Mouse (Mus musculus): Measurements from ENCODE around the gene Hamp. TPM values are rescaled to one million over a fixed set of nuclear protein-coding genes. Genes with fewer than 3 reads are reported as not detected.

The Hamp gene
- 0.73 and 1.2 TPM in 2 replicates for polyA plus RNA-seq (2012; rRNA removed)

DNA sequence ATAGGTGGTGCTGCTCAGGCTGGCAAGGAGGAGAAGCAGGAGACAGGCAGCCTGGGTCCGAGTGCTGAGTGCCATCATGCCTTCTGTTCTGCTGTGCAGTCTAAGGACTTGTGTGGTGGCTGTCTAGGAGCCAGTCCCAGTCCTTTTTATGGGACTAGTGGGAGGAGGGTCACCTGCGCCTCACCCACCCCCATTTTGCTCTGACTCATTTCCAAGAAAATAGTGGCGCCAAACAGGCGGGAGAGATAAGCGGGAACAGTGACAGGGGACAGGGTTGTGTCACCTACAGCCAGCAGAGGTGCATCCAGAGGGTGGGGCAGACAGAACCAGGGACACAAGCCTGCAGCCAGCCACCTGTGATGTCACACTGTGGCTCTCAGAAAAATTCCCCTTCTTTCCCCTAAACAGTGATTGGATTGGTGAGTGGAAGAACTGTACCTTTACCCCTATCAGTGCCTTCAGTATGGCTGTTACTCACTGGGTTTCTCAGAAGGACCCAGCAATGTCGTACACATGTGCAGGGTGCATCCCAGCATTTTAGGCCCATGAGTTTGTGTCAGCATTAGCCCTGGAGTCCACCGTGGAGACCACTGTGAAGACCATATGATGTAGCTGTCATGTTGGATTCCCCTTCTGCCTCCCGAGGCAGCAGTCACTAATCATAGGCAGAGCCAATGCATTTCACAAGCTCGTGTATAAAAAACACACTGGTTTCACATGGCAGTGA, at the start of gene Hamp:
Gene Hamp, minus strand, starts transcription at position 124 of the 727 bp plus-strand sequence.

GRCm38 (mm10) chr7:30973501-30974289, 29.9 kb upstream of the Hamp start, which contains the start of gene Fam187b:
Gene Fam187b (plus strand): TSS chr7:30973790.

DNA sequence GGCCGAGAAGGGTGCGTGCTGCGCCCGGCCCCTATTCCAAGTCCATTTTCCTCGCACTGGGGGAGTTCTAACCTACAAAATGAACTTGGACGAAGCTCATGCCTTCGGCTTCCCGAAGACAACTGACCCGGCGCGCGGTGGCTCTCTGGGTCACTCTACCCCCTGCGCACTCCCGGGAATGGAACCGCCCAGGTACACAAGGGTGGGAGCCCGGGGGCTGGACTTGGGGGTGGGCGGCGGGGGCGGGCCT, 29.3 kb upstream of the Hamp start, which contains the start of gene Lsr:
Gene Lsr, minus strand, starts transcription at position 214 of the 250 bp plus-strand sequence.

GRCm38 (mm10) chr7:30956756-30957366, 13.0 kb upstream of the Hamp start, which contains the start of gene Usf2:
Gene Usf2 (minus strand): TSS chr7:30956803.

DNA sequence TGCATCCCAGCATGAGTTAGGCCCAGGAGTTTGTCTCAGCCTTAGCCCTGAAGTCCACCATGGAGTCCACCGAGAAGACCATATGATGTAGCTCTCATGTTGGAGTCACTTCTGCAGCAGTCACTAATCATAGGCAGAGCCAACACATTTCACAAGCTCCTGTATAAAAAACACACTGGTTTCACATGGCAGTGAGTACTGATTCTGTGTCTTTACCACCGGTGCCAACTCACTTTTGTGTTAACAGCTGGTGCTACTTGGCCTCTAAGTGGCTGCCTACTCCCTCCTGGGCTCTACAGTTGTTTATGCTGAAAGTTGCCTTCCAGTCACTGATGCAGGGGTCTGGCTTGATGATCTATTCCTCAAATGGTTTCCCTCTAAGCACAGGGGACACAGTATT, 19.3 kb downstream of the Hamp start, which contains the start of gene Hamp2:
Gene Hamp2, minus strand, starts transcription at position 101 of the 400 bp plus-strand sequence.

GRCm38 (mm10) chr7:30914732-30915131, 29.1 kb downstream of the Hamp start, which contains the start of gene Mag:
Gene Mag (minus strand): TSS chr7:30914873.

Other genes with a start within 250 kb of the Hamp start
- 0.91 and 1.2 TPM in 2 replicates for gene 2200002J24Rik, start 245.1 kb downstream of the Hamp start, polyA plus RNA-seq (2012; rRNA removed)
- gene Atp4a, start 231.8 kb downstream of the Hamp start, polyA plus RNA-seq (2012; rRNA removed), result 0.51 and 0.90 TPM in 2 replicates
- 158 and 172 TPM in 2 replicates for gene Tmem147, start 214.5 kb downstream of the Hamp start, polyA plus RNA-seq (2012; rRNA removed)
- gene Gapdhs, start 200.4 kb downstream of the Hamp start, polyA plus RNA-seq (2012; rRNA removed), result not detected in 2 replicates
- gene Sbsn, start 192.6 kb downstream of the Hamp start, polyA plus RNA-seq (2012; rRNA removed), result 1.2 and 1.8 TPM in 2 replicates
- gene Dmkn, start 180.3 kb downstream of the Hamp start, polyA plus RNA-seq (2012; rRNA removed), result 3.6 and 5.1 TPM in 2 replicates
- gene Krtdap, start 156.1 kb downstream of the Hamp start, polyA plus RNA-seq (2012; rRNA removed), result not detected in 2 replicates
- 65.9 and 69.4 TPM in 2 replicates for gene Ffar2, start 120.3 kb downstream of the Hamp start, polyA plus RNA-seq (2012; rRNA removed)
- gene Ffar3, start 87.9 kb downstream of the Hamp start, polyA plus RNA-seq (2012; rRNA removed), result 1.6 and 3.7 TPM in 2 replicates
- 0.62 and 0.66 TPM in 2 replicates for gene Ffar1, start 82.5 kb downstream of the Hamp start, polyA plus RNA-seq (2012; rRNA removed)
- 3.6 and 5.0 TPM in 2 replicates for gene Cd22, start 63.7 kb downstream of the Hamp start, polyA plus RNA-seq (2012; rRNA removed)
- gene Mag, start 29.2 kb downstream of the Hamp start, polyA plus RNA-seq (2012; rRNA removed), result 0.63 and 0.67 TPM in 2 replicates
- gene Hamp2, start 19.4 kb downstream of the Hamp start, polyA plus RNA-seq (2012; rRNA removed), result 1.2 and 15.5 TPM in 2 replicates
- gene Usf2, start 12.8 kb upstream of the Hamp start, polyA plus RNA-seq (2012; rRNA removed), result 131 and 151 TPM in 2 replicates
- gene Lsr, start 29.4 kb upstream of the Hamp start, polyA plus RNA-seq (2012; rRNA removed), result 312 and 358 TPM in 2 replicates
- 4.6 and 5.6 TPM in 2 replicates for gene Fam187b, start 29.8 kb upstream of the Hamp start, polyA plus RNA-seq (2012; rRNA removed)
- gene Fxyd5, start 98.4 kb upstream of the Hamp start, polyA plus RNA-seq (2012; rRNA removed), result 40.4 and 41.9 TPM in 2 replicates
- gene Fxyd7, start 107.4 kb upstream of the Hamp start, polyA plus RNA-seq (2012; rRNA removed), result 6.2 and 7.2 TPM in 2 replicates
- gene Fxyd1, start 113.2 kb upstream of the Hamp start, polyA plus RNA-seq (2012; rRNA removed), result 192 and 199 TPM in 2 replicates
- gene Lgi4, start 115.3 kb upstream of the Hamp start, polyA plus RNA-seq (2012; rRNA removed), result 10.7 and 11.0 TPM in 2 replicates
- gene Fxyd3, start 132.7 kb upstream of the Hamp start, polyA plus RNA-seq (2012; rRNA removed), result 95.3 and 98.5 TPM in 2 replicates
- 27.3 and 27.8 TPM in 2 replicates for gene Hpn, start 171.3 kb upstream of the Hamp start, polyA plus RNA-seq (2012; rRNA removed)
- 36.5 and 37.2 TPM in 2 replicates for gene Scn1b, start 183.0 kb upstream of the Hamp start, polyA plus RNA-seq (2012; rRNA removed)
- 74.4 and 76.3 TPM in 2 replicates for gene Gramd1a, start 211.9 kb upstream of the Hamp start, polyA plus RNA-seq (2012; rRNA removed)

Data from colon, adult 2 months (tissue).